Mouse (Mus musculus) megakaryocyte, embryonic 14.5 days (primary cell): ENCODE measurements at regions not wholly inside any gene's neighbourhood (a gene's known extent, or its start where the extent isn't known, plus 50 kb on each side); places are given as distances from the start of the nearest gene placed in this dataset.

Experiments used
- FLI1 ChIP-seq: IDR thresholded peaks from 2 replicates; pipeline ENCODE4 v1.6.1; 2012; ENCODE audit warnings: low read length, inconsistent platforms, mixed read lengths
- GATA1 ChIP-seq: IDR thresholded peaks from 3 replicates; pipeline ENCODE4 v1.6.1; 2012; ENCODE audit warnings: mixed read lengths, low read length, inconsistent platforms, borderline replicate concordance

GRCm38 (mm10) chr7:135823884-135824750 lies 108.0 kb upstream of the Mki67 start:
- TF ChIP-seq GATA1 (no peak), FLI1 (no peak)
